Mouse (Mus musculus) megakaryocyte, embryonic 14.5 days (primary cell): ENCODE measurements around the gene Aplf.

Experiments used
- FLI1 ChIP-seq: IDR thresholded peaks from 2 replicates; pipeline ENCODE4 v1.6.1; 2012; ENCODE audit warnings: low read length, inconsistent platforms, mixed read lengths
- GATA1 ChIP-seq: IDR thresholded peaks from 3 replicates; pipeline ENCODE4 v1.6.1; 2012; ENCODE audit warnings: mixed read lengths, low read length, inconsistent platforms, borderline replicate concordance

GRCm38 (mm10) chr6:87638134-87638660, 33.8 kb downstream of the Aplf start:
- TF ChIP-seq GATA1 (no peak), FLI1 (no peak)
